Mouse (Mus musculus): ENCODE results near the gene Cib1. TPM values are rescaled to one million over a fixed set of nuclear protein-coding genes. Genes with fewer than 3 reads are reported as not detected.

Cib1 gene
- polyA plus RNA-seq, 1 experiment from 2014 or later: 189 TPM

DNA sequence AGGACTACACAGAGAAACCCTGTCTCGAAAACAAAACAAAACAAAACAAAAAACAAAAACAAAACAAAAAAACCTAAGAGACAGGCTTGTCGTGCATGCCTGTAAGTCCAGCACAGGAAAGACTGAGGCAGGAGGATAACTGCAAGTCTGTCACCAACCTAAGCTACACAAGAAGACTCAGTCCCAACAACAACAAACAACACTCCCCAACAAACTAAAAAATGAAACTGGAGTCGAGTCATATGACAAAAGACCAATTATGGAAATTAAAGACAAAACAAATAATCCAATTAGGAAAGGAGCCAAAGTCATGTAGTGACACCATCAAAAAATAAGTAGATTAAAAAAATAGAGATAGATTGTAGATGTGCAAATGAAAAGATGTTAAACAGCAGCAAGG lies 52.4 kb downstream of the Cib1 start:
- Histone ChIP-seq H3K36me3 (ENCODE audit: control insufficient read depth, insufficient read depth, low read length) (no peaks in the 10 kb centered on the region), H3K9ac (ENCODE audit: low read length) (no peak overlapping the region), H3K9me3 (ENCODE audit: control insufficient read depth, low read length) (no peaks in the 10 kb centered on the region), H3K27me3 (ENCODE audit: control insufficient read depth, insufficient read depth, low read length) (no peaks in the 10 kb centered on the region), H3K27ac (replicated peaks) (no peak overlapping the region), H3K4me2 (replicated peaks; ENCODE audit: low read depth) (no peak overlapping the region), H3K4me1 (replicated peaks; ENCODE audit: control insufficient read depth, insufficient read depth) (no peaks in the 10 kb centered on the region), H3K4me3 (ENCODE audit: low read depth, low read length) (no peak overlapping the region)
- ATAC-seq (ENCODE audit: low FRiP score, low TSS enrichment) (no peak), DNase-seq (ENCODE audit: low spot score) (no peak)
- no peak for TF ChIP-seq EP300 (optimal IDR thresholded peaks at IDR 0.05)
- no peak for TF ChIP-seq CTCF (IDR thresholded peaks at IDR 0.05; ENCODE audit: low read depth)
- WGBS: 80% methylated on average over 3 of the region's 3 CpGs

DNA sequence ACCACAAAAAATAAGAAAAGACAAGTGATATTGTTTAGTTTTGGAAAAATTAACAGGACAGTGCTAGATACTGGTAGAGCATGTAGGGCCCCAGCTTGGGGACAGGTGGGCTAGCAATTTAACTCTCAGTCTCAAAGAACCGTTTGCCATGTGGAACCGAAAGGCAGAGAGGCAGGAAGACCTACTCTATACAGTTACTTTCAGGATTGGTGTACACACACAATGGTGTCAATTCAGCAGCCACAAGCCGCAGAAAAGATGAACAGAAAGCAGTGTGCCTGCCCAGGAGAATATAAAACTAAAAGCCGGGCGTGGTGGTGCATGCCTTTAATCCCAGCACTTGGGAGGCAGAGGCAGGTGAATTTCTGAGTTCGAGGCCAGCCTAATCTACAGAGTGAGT lies 52.8 kb downstream of the Cib1 start:
- 77% methylated on average over 6 of the region's 6 CpGs for WGBS
- no peak overlapping the region for H3K27ac ChIP-seq (replicated peaks)
- no peak for TF ChIP-seq CTCF (IDR thresholded peaks at IDR 0.05; ENCODE audit: low read depth)
- TF ChIP-seq EP300 (optimal IDR thresholded peaks at IDR 0.05): no peak
- no peaks in the 10 kb centered on the region for H3K9me3 ChIP-seq (ENCODE audit: control insufficient read depth, low read length)
- H3K4me1 ChIP-seq (replicated peaks; ENCODE audit: control insufficient read depth, insufficient read depth): no peaks in the 10 kb centered on the region
- no peaks in the 10 kb centered on the region for H3K36me3 ChIP-seq (ENCODE audit: control insufficient read depth, insufficient read depth, low read length)
- H3K4me3 ChIP-seq (ENCODE audit: low read depth, low read length): no peak overlapping the region
- no peaks in the 10 kb centered on the region for H3K27me3 ChIP-seq (ENCODE audit: control insufficient read depth, insufficient read depth, low read length)
- H3K9ac ChIP-seq (ENCODE audit: low read length): no peak overlapping the region
- no peak overlapping the region for H3K4me2 ChIP-seq (replicated peaks; ENCODE audit: low read depth)
- ATAC-seq (ENCODE audit: low FRiP score, low TSS enrichment) (no peak), DNase-seq (ENCODE audit: low spot score) (no peak)

DNA sequence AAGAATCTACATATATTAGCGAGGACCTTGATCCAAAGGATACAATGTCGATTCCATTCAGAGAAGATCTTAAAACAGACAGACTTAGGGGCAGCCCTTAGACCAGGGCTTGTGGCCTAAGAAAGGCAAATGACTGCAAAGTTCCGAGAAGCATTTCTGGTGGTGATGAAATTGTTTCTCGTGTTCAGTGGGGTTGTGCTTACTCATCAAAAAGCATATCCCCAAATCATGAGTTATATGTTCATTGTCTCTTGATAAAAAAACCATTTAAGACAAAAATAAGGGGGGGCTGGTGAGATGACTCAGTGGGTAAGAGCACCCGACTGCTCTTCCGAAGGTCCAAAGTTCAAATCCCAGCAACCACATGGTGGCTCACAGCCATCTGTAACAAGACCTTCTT lies 53.3 kb downstream of the Cib1 start:
- 83% methylated on average over 6 of the region's 6 CpGs for WGBS
- Histone ChIP-seq H3K4me3 (ENCODE audit: low read depth, low read length) (no peak overlapping the region), H3K27ac (replicated peaks) (no peak overlapping the region), H3K9me3 (ENCODE audit: control insufficient read depth, low read length) (no peaks in the 10 kb centered on the region), H3K9ac (ENCODE audit: low read length) (no peak overlapping the region), H3K27me3 (ENCODE audit: control insufficient read depth, insufficient read depth, low read length) (no peaks in the 10 kb centered on the region), H3K4me2 (replicated peaks; ENCODE audit: low read depth) (no peak overlapping the region), H3K4me1 (replicated peaks; ENCODE audit: control insufficient read depth, insufficient read depth) (no peaks in the 10 kb centered on the region), H3K36me3 (ENCODE audit: control insufficient read depth, insufficient read depth, low read length) (no peaks in the 10 kb centered on the region)
- no peak for TF ChIP-seq CTCF (IDR thresholded peaks at IDR 0.05; ENCODE audit: low read depth)
- TF ChIP-seq EP300 (optimal IDR thresholded peaks at IDR 0.05): no peak
- no peak for DNase-seq (ENCODE audit: low spot score)
- ATAC-seq (ENCODE audit: low FRiP score, low TSS enrichment): no peak

DNA sequence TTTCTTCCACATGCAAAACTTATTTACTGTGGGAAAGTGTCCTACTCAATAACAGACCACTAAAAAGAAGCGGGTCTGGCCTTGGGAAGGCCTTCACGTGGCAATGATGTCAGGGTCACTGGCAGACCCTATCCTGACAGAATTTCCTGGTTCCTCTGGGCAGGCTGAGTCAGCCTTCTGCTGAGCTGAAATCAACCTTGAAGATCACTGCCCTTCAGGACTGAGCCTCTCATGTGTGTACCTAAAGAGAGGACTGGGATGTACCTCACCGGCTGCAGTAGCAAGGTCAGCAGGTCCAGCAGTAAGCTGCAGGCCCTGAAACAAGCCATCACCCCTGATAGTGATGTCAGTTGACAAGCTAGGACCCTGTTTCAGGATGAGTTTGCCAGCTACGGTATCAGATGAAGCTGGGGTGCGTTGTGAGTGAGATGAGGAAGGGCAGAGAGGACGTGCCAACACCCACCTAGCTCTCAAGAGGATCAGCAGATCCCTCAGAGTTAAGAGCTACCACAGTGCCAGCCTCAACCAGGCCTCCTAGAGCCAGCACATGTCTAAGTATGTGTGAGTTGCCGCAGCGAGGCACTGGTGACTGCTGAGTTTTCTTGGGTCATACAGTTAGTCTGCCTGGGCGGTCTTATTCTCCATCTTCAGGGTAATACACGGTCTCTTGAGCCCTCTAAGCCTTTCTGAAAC lies 54.4 kb downstream of the Cib1 start:
- Histone ChIP-seq H3K4me3 (ENCODE audit: low read depth, low read length) (no peak overlapping the region), H3K9me3 (ENCODE audit: control insufficient read depth, low read length) (no peaks in the 10 kb centered on the region), H3K4me1 (replicated peaks; ENCODE audit: control insufficient read depth, insufficient read depth) (no peaks in the 10 kb centered on the region), H3K27ac (replicated peaks) (no peak overlapping the region), H3K27me3 (ENCODE audit: control insufficient read depth, insufficient read depth, low read length) (no peaks in the 10 kb centered on the region), H3K9ac (ENCODE audit: low read length) (no peak overlapping the region), H3K36me3 (ENCODE audit: control insufficient read depth, insufficient read depth, low read length) (no peaks in the 10 kb centered on the region), H3K4me2 (replicated peaks; ENCODE audit: low read depth) (no peak overlapping the region)
- 0 out of 2 replicates have a peak, but pooled peaks have one; percentile 24 for ATAC-seq (ENCODE audit: low FRiP score, low TSS enrichment)
- DNase-seq (ENCODE audit: low spot score): no peak
- TF ChIP-seq CTCF (IDR thresholded peaks at IDR 0.05; ENCODE audit: low read depth): no peak
- TF ChIP-seq EP300 (optimal IDR thresholded peaks at IDR 0.05): no peak
- WGBS: 83% methylated on average over 10 of the region's 10 CpGs

DNA sequence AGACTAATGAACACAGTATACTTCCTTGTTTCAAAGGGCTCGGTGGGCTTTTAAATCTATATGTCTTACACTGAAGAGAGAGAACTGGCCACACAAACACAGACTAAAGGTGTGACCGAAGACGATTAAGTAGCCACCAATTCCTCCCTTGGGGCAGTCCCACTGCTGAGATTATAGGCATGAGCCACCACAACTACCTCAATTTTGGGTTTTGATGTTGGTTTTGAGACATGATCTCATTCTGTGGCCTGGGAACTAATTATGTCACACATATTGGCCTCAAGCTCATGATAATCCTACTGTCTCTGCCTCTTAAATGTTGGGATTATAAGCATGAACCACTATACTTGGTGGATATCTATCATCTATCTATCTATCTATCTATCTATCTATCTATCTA lies 55.2 kb downstream of the Cib1 start:
- no peak for DNase-seq (ENCODE audit: low spot score)
- H3K4me2 ChIP-seq (replicated peaks; ENCODE audit: low read depth): no peak overlapping the region
- H3K4me1 ChIP-seq (replicated peaks; ENCODE audit: control insufficient read depth, insufficient read depth): no peaks in the 10 kb centered on the region; the same call in 1 of the 2 replicates
- H3K27me3 ChIP-seq (ENCODE audit: control insufficient read depth, insufficient read depth, low read length): no peaks in the 10 kb centered on the region
- H3K36me3 ChIP-seq (ENCODE audit: control insufficient read depth, insufficient read depth, low read length): no peaks in the 10 kb centered on the region
- H3K9me3 ChIP-seq (ENCODE audit: control insufficient read depth, low read length): no peaks in the 10 kb centered on the region
- H3K9ac ChIP-seq (ENCODE audit: low read length): no peak overlapping the region
- ATAC-seq (ENCODE audit: low FRiP score, low TSS enrichment): no peak
- H3K27ac ChIP-seq (replicated peaks): no peak overlapping the region
- WGBS: 96% methylated on average over 3 of the region's 3 CpGs
- TF ChIP-seq CTCF (IDR thresholded peaks at IDR 0.05; ENCODE audit: low read depth) (no peak), EP300 (optimal IDR thresholded peaks at IDR 0.05) (no peak)
- no peak overlapping the region for H3K4me3 ChIP-seq (ENCODE audit: low read depth, low read length)

Other genes starting within 250 kb of the Cib1 start
- gene Zfp710, start 208.0 kb downstream of the Cib1 start, polyA plus RNA-seq (2015; fragmentation: Nextera tagmentation; extraction: Ambion mirVana): 10.3 and 12.0 TPM in 2 replicates
- 288 TPM in 2 replicates for gene Idh2, start 117.4 kb downstream of the Cib1 start, polyA plus RNA-seq (2015; fragmentation: Nextera tagmentation; extraction: Ambion mirVana)
- gene Sema4b, start 46.0 kb downstream of the Cib1 start, polyA plus RNA-seq (2015; fragmentation: Nextera tagmentation; extraction: Ambion mirVana): 19.4 and 19.9 TPM in 2 replicates
- 2.9 and 3.2 TPM in 2 replicates for gene Gdpgp1, start 52 bp upstream of the Cib1 start, polyA plus RNA-seq (2015; fragmentation: Nextera tagmentation; extraction: Ambion mirVana)
- 1.2 TPM in 2 replicates for gene Ttll13, start 13.6 kb upstream of the Cib1 start, polyA plus RNA-seq (2015; fragmentation: Nextera tagmentation; extraction: Ambion mirVana)
- gene Ngrn, start 28.4 kb upstream of the Cib1 start, polyA plus RNA-seq (2015; fragmentation: Nextera tagmentation; extraction: Ambion mirVana): 33.6 and 34.5 TPM in 2 replicates
- gene Vps33b, start 36.8 kb upstream of the Cib1 start, polyA plus RNA-seq (2015; fragmentation: Nextera tagmentation; extraction: Ambion mirVana): 4.9 and 7.5 TPM in 2 replicates
- 32.6 and 38.0 TPM in 2 replicates for gene Prc1, start 61.6 kb upstream of the Cib1 start, polyA plus RNA-seq (2015; fragmentation: Nextera tagmentation; extraction: Ambion mirVana)
- 3.7 and 3.8 TPM in 2 replicates for gene Rccd1, start 91.6 kb upstream of the Cib1 start, polyA plus RNA-seq (2015; fragmentation: Nextera tagmentation; extraction: Ambion mirVana)
- 30.7 and 34.5 TPM in 2 replicates for gene Unc45a, start 108.2 kb upstream of the Cib1 start, polyA plus RNA-seq (2015; fragmentation: Nextera tagmentation; extraction: Ambion mirVana)
- 8.6 and 10.4 TPM in 2 replicates for gene Hddc3, start 110.3 kb upstream of the Cib1 start, polyA plus RNA-seq (2015; fragmentation: Nextera tagmentation; extraction: Ambion mirVana)
- 3.6 and 5.3 TPM in 2 replicates for gene Man2a2, start 138.6 kb upstream of the Cib1 start, polyA plus RNA-seq (2015; fragmentation: Nextera tagmentation; extraction: Ambion mirVana)
- 6.2 TPM in 2 replicates for gene Fes, start 155.1 kb upstream of the Cib1 start, polyA plus RNA-seq (2015; fragmentation: Nextera tagmentation; extraction: Ambion mirVana)
- 17.6 and 20.8 TPM in 2 replicates for gene Furin, start 172.6 kb upstream of the Cib1 start, polyA plus RNA-seq (2015; fragmentation: Nextera tagmentation; extraction: Ambion mirVana)